Mouse (Mus musculus) lung, embryonic 15.5 days (tissue): ENCODE results near the gene Lsm14a. TPM values are rescaled to one million over a fixed set of nuclear protein-coding genes. Genes with fewer than 3 reads are reported as not detected.
"Not testable (repeated sequence)": the region's sequence is repeated elsewhere in the genome, so short reads cannot be mapped to it uniquely, and the experiment has no call there.

Experiments
- ATAC-seq: fragments of 200-750 bp; cut with Nextera tagmentation; 2 replicates; pipeline ENCODE4 v1.8.0; 2017; ENCODE audit warnings: moderate number of reproducible peaks, borderline replicate concordance; ENCODE audit not compliant: low FRiP score, low TSS enrichment; ENCODE audit errors: extremely low read depth
- H3K27ac ChIP-seq: fragments of 300-500 bp; sonication (generic); 2 replicates; pipeline ENCODE4 v1.5.1; 2015; ENCODE audit warnings: moderate library complexity, mild to moderate bottlenecking, inconsistent platforms
- H3K27me3 ChIP-seq: fragments of 300-500 bp; sonication (generic); 2 replicates; pipeline ENCODE4 v1.6.1; 2015; ENCODE audit warnings: inconsistent platforms
- H3K36me3 ChIP-seq: fragments of 300-500 bp; sonication (generic); 2 replicates; pipeline ENCODE4 v1.6.1; 2015; ENCODE audit warnings: inconsistent platforms
- H3K4me1 ChIP-seq: fragments of 300-500 bp; sonication (generic); 2 replicates; pipeline ENCODE4 v1.6.1; 2015; ENCODE audit warnings: inconsistent platforms
- H3K4me2 ChIP-seq: fragments of 300-500 bp; sonication (generic); 2 replicates; pipeline ENCODE4 v1.6.1; 2015; ENCODE audit warnings: inconsistent platforms, mild to moderate bottlenecking, moderate library complexity
- H3K4me3 ChIP-seq: fragments of 300-500 bp; sonication (generic); 2 replicates; pipeline ENCODE4 v1.5.1; 2015; ENCODE audit warnings: mild to moderate bottlenecking, inconsistent platforms
- H3K9ac ChIP-seq: fragments of 300-500 bp; sonication (generic); 2 replicates; pipeline ENCODE4 v1.6.1; 2015; ENCODE audit warnings: inconsistent platforms
- H3K9me3 ChIP-seq: fragments of 300-500 bp; sonication (generic); 2 replicates; pipeline ENCODE4 v1.6.1; 2016; ENCODE audit warnings: inconsistent platforms
- WGBS: fragments of 180-500 bp; shearing (Covaris S2); methylation state at CpG from one replicate; pipeline ENCODE4 v1.1.7; 2015; 5-methylcytosine and 5-hydroxymethylcytosine counted together
- polyA plus RNA-seq: library from polyadenylated mRNA; unstranded; fragments of >200 nt; fragmentation: Nextera tagmentation; extraction: Ambion mirVana; gene quantifications from 2 replicates; pipeline ENCODE4 v1.2.1, GENCODE M21; 2015

Gene Lsm14a
- polyA plus RNA-seq, 1 experiment from 2014 or later = 98.5 TPM

DNA sequence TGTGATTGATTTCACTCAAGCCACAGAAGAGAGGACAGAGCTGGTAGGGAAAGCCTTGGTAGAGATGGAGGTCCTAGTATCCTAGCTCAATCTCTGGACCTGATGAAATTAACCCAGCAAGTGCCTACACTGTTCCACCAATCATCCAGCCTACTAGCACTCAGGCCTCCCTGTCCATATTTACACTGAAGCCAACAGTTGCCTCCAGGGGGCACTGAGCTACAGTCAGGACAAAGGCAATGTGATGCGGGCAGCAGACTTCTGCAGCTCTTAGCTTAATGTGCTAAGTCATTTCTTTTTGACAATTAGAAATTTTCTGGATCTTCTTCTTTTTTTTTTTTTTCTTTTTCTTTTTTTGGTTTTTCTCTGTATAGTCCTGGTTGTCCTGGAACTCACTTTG lies 41.1 kb downstream of the Lsm14a start:
- H3K27ac ChIP-seq = no peak overlapping the region
- no peaks in the 10 kb centered on the region for H3K4me1 ChIP-seq
- no peak overlapping the region for H3K4me2 ChIP-seq
- H3K36me3 ChIP-seq = peaks cover 84% of the 10 kb centered on the region
- no peaks in the 10 kb centered on the region for H3K9me3 ChIP-seq
- no peaks in the 10 kb centered on the region for H3K27me3 ChIP-seq
- no peak for ATAC-seq
- H3K4me3 ChIP-seq = no peak overlapping the region
- WGBS = 77% methylated on average over 1 of the region's 1 CpGs
- H3K9ac ChIP-seq = no peak overlapping the region

DNA sequence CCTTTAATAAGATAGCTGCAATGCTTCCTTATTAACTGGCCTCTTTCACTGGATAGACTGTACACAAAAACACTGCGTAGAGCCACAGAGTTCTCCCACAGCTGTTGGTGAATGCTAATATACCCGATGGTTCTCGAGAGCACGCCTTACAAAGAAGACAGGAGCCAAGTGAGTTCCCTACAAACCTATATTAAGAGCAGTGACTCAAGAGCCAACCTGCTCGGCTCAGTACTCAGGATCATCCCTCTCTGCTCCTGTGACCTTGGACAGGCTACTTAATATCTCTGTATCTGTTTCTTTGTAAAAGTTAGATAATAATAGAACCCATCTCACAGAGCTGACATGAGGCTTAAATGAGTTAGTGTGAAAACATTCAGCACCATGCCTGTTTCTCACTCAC lies 42.9 kb downstream of the Lsm14a start:
- H3K9ac ChIP-seq = no peak overlapping the region
- H3K4me2 ChIP-seq = no peak overlapping the region
- 90% methylated on average over 5 of the region's 5 CpGs for WGBS
- peaks cover 91% of the 10 kb centered on the region for H3K36me3 ChIP-seq
- ATAC-seq = no peak
- no peaks in the 10 kb centered on the region for H3K9me3 ChIP-seq
- no peaks in the 10 kb centered on the region for H3K4me1 ChIP-seq
- no peak overlapping the region for H3K4me3 ChIP-seq
- H3K27ac ChIP-seq = no peak overlapping the region
- H3K27me3 ChIP-seq = no peaks in the 10 kb centered on the region

GRCm38 (mm10) chr7:34348011-34348410 lies 45.1 kb downstream of the Lsm14a start:
- WGBS = 75% methylated on average over 1 of the region's 1 CpGs
- no peak overlapping the region for H3K4me3 ChIP-seq
- H3K9me3 ChIP-seq = no peaks in the 10 kb centered on the region
- no peak overlapping the region for H3K4me2 ChIP-seq
- ATAC-seq = no peak
- H3K4me1 ChIP-seq = no peaks in the 10 kb centered on the region
- H3K36me3 ChIP-seq = peaks cover 92% of the 10 kb centered on the region
- no peak overlapping the region for H3K9ac ChIP-seq
- no peak overlapping the region for H3K27ac ChIP-seq
- H3K27me3 ChIP-seq = no peaks in the 10 kb centered on the region

- H3K9me3 ChIP-seq = no peaks in the 10 kb centered on the region
- H3K9ac ChIP-seq = no peak overlapping the region
- peaks cover 92% of the 10 kb centered on the region for H3K36me3 ChIP-seq
- whole genome bisulfite sequencing = 89% methylated on average over 3 of the region's 3 CpGs
- no peak overlapping the region for H3K27ac ChIP-seq
- no peak overlapping the region for H3K4me2 ChIP-seq
- H3K27me3 ChIP-seq = no peaks in the 10 kb centered on the region
- H3K4me3 ChIP-seq = no peak overlapping the region
- no peaks in the 10 kb centered on the region for H3K4me1 ChIP-seq
- no peak for ATAC-seq
Observed at GRCm38 (mm10) chr7:34347041-34347440, 46.1 kb downstream of the Lsm14a start.

- 88% methylated on average over 4 of the region's 4 CpGs for WGBS
Observed at GRCm38 (mm10) chr7:34346505-34346904, 46.6 kb downstream of the Lsm14a start.

GRCm38 (mm10) chr7:34342040-34342793 lies 50.9 kb downstream of the Lsm14a start:
- Histone ChIP-seq H3K4me1 (no peaks in the 10 kb centered on the region), H3K4me3 (no peak overlapping the region), H3K36me3 (peaks cover 58% of the 10 kb centered on the region), H3K4me2 (no peak overlapping the region), H3K9ac (no peak overlapping the region), H3K27me3 (no peaks in the 10 kb centered on the region), H3K9me3 (no peaks in the 10 kb centered on the region), H3K27ac (no peak overlapping the region)
- no peak for ATAC-seq
- WGBS = 82% methylated on average over 10 of the region's 10 CpGs

More at GRCm38 (mm10) chr7:34346505-34346904, 46.6 kb downstream of the Lsm14a start:
- Histone ChIP-seq H3K9me3 (no peaks in the 10 kb centered on the region), H3K36me3 (peaks cover 91% of the 10 kb centered on the region), H3K9ac (no peak overlapping the region), H3K27me3 (no peaks in the 10 kb centered on the region), H3K4me1 (no peaks in the 10 kb centered on the region), H3K4me3 (no peak overlapping the region), H3K27ac (no peak overlapping the region), H3K4me2 (no peak overlapping the region)
- ATAC-seq = no peak

DNA sequence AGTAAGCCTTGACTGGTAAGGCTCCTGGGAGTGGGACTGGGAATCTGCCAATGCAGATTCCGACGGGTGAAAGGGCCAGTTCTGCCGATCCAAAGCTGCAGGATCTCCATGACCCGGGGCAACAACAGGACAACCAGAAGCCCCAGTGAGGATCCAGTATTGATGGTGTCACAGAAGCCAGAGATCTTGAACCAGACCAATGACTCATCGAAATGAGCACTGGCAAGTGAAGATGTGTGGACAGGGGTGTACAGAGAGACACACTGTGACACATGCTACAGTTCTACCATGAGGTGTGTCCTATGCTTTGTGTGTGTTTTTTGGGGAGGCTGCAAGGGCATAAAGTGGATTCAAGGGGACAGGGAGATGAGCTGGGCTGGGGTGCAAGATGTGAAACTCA lies 52.3 kb downstream of the Lsm14a start:
- ATAC-seq = no peak
- 78% methylated on average over 5 of the region's 5 CpGs for WGBS
- Histone ChIP-seq H3K4me1 (no peaks in the 10 kb centered on the region), H3K27ac (no peak overlapping the region), H3K9me3 (no peaks in the 10 kb centered on the region), H3K4me3 (no peak overlapping the region), H3K4me2 (no peak overlapping the region), H3K36me3 (peaks cover 47% of the 10 kb centered on the region), H3K27me3 (no peaks in the 10 kb centered on the region), H3K9ac (no peak overlapping the region)

DNA sequence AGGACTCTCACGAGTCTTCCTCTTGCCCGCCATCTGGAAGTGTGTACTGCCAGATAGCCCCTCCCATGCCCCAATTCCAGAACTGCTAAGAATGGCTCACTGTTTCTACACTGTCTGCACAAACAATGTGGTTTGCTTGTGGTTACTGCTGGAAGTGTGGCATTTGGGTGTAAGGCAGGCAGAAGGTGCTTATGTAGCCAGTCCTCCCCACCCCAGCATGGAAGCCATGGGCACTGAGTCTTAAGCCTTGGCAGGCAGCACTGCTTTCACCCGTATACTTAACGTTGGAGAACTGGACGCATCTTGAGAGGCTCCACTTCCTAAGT lies 54.0 kb downstream of the Lsm14a start:
- ATAC-seq = no peak
- Histone ChIP-seq H3K4me1 (no peaks in the 10 kb centered on the region), H3K9me3 (no peaks in the 10 kb centered on the region), H3K4me2 (no peak overlapping the region), H3K27ac (no peak overlapping the region), H3K27me3 (no peaks in the 10 kb centered on the region), H3K4me3 (no peak overlapping the region), H3K36me3 (peaks cover 35% of the 10 kb centered on the region), H3K9ac (no peak overlapping the region)
- WGBS = 73% methylated on average over 5 of the region's 5 CpGs

DNA sequence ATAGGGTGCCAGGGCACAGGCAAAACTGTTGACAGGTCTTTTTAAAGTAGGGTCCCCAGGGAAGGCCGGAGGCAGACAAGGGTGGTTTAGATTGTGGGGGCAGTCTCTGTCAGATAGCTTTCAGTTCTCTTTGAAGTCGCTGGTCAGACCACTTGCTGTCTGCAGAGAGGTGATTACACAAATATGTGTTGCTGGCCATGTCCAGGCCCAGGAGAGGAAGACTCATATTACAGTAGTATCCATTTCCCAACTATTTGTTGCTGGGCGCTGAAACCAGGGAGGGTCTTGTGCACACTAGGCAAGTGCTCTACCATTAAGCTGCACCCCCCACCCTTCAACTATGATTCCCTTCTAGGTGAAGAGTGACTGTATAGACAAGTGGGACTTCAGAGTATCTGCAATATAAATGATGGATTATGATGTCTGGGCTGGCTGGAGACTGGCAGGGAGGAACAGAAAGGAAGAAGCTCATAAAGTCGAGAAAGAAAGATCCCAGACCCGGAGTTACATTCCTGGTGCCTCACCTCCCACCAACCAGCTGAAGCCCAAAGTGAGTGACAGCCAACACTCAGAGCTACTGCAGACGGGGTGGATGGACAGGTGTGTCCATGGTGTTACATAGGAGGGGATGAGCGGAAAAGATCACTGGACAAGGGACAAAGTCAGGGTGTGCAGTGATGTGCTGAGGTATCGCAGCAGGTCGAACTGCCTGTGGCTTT lies 54.5 kb downstream of the Lsm14a start:
- Histone ChIP-seq H3K4me3 (no peak overlapping the region), H3K36me3 (peaks cover 30% of the 10 kb centered on the region), H3K27me3 (no peaks in the 10 kb centered on the region), H3K9ac (no peak overlapping the region), H3K9me3 (no peaks in the 10 kb centered on the region), H3K27ac (no peak overlapping the region), H3K4me2 (no peak overlapping the region), H3K4me1 (no peaks in the 10 kb centered on the region)
- no peak for ATAC-seq
- WGBS = 57% methylated on average over 9 of the region's 9 CpGs

DNA sequence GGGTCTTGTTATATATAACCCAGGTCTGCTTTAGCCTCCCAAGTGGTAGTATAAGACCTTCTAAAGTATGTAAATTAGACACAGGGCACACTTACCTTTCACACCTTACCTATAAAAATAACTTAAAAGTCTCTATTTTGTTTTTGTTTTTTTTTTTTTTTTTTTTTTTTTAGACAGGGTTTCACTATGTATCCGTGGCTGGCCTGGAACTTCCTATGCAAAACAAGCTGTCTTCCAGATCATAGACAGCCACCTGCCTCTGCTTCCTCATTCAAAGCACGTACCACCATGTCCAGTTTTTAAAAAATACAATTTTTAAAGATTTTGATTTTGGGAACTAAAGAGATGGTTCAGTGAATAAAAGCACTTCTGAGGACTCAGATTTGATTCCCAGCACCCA lies 55.8 kb downstream of the Lsm14a start:
- 79% methylated on average over 2 of the region's 2 CpGs for WGBS

DNA sequence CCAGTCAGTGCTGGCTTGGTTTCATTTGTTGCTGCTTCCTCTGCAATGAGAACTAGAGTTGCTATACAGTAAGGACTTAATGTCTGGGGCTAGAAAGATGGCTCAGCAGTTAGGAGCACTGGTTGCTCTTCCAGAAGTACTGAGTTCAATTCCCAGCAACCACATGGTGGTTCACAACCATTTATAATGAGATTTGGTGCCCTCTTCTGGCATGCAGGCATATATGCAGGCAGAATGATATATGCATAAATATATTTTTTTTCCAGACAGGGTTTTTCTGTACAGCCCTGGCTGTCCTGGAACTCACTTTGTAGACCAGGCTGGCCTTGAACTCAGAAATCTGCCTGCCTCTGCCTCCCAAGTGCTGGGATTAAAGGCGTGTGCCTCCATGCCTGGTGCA lies 56.6 kb downstream of the Lsm14a start:
- H3K4me1 ChIP-seq, H3K27ac ChIP-seq, H3K27me3 ChIP-seq, ATAC-seq, H3K9me3 ChIP-seq, H3K4me2 ChIP-seq, H3K9ac ChIP-seq, H3K36me3 ChIP-seq, H3K4me3 ChIP-seq: not testable (repeated sequence)
- WGBS = 88% methylated on average over 1 of the region's 1 CpGs

More for the DNA sequence above, 55.8 kb downstream of the Lsm14a start:
- Histone ChIP-seq H3K27ac (no peak overlapping the region), H3K27me3 (no peaks in the 10 kb centered on the region), H3K36me3 (peaks cover 17% of the 10 kb centered on the region), H3K9me3 (no peaks in the 10 kb centered on the region), H3K4me1 (no peaks in the 10 kb centered on the region), H3K9ac (no peak overlapping the region), H3K4me2 (no peak overlapping the region), H3K4me3 (no peak overlapping the region)
- no peak for ATAC-seq

GRCm38 (mm10) chr7:34327493-34327892 lies 65.6 kb downstream of the Lsm14a start:
- 35% methylated on average over 3 of the region's 3 CpGs for WGBS
- Histone ChIP-seq H3K27me3 (no peaks in the 10 kb centered on the region), H3K4me3 (no peak overlapping the region), H3K36me3 (no peaks in the 10 kb centered on the region), H3K9me3 (no peaks in the 10 kb centered on the region), H3K9ac (no peak overlapping the region), H3K4me1 (no peaks in the 10 kb centered on the region), H3K27ac (no peak overlapping the region), H3K4me2 (no peak overlapping the region)
- no peak for ATAC-seq
